Mouse (Mus musculus) forelimb bud, embryonic 11.5 days (tissue): ENCODE results near the gene Tbx4.

Experiments
- DNase-seq: peaks from one replicate; pipeline ENCODE4 v3.0.0-alpha.2; 2012; ENCODE audit warnings: low read depth, low spot score

The Tbx4 gene

DNA sequence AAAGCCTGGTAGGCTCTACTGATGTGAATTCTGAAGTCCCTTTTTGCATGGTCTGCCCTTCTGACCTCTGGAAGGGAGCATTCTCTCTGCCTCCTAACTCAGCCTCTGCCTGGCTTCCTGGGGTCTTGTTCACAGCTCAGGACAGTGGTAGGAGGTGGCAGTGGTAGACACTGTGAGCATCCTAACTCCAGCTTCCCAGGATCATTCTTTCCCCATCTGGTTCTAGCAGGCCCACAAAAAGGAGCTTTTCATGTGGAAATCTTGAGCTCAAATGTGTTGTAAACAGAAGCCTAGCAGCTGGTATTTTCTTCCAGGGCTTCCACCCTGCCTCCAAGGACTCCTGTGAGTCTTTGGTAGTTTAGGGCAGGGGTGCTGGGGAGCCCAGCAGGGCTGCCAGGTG lies 14.1 kb downstream of the Tbx4 start:
- DNase-seq: no peak

DNA sequence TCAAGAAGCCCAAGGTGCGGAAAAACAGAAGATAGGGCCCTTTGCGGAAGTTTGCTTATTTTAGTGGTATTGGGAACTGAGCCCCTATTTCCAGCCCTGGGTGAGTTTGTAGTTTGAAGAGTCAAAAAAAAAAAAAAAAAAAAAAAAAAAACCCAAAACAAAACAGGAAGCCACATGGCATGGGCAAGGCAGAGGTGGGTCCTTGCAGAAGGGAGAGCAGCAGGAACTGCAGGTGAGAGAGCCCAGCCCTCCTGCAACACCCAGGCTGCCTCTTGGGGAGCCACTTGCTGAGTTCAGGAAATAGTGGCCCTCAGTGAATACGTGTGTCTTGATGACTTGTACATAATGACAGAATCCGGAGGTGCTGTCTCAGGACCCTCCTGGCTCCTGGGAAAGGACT lies 23.3 kb downstream of the Tbx4 start:
- no peak for DNase-seq

DNA sequence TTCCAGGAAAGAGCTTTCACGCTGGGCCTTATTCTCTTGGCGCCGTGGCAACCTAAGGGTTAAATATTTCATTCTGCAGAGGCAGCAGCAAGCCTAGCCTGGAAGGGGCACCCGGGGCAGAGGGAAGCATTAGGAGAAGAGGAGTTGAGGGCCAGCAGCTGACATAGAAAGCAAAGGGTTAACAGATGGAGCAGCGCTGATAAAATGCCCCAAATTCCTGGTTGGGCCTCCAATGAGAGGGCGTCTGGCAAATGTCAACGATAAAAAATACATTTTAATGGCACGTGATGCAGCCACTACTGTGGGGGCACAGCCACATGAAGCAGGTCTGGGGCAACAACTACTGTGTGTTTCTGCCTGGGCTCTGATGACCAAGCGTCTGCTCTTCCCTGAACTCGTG lies 23.9 kb downstream of the Tbx4 start:
- peak; percentile 82 for DNase-seq

DNA sequence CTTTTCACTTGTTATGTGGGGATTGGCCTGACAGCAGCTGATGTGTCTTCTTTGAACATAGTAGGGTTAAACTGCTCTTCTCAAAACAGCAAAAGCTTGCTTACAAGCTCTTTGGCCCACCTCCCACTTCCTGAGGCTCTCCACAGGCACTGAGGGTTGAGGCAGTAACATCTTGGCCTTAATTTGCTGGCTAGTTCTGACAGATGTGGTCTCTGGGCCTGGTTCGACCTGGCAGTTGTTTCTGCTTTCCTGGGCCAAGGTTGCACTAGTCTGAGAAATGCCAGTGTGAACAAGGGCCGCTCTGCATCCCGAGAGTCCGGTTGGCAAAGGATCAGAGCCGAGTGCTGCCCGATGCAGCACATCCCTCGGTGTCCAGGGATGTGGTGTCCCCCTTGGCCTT lies 27.3 kb downstream of the Tbx4 start:
- no peak for DNase-seq

DNA sequence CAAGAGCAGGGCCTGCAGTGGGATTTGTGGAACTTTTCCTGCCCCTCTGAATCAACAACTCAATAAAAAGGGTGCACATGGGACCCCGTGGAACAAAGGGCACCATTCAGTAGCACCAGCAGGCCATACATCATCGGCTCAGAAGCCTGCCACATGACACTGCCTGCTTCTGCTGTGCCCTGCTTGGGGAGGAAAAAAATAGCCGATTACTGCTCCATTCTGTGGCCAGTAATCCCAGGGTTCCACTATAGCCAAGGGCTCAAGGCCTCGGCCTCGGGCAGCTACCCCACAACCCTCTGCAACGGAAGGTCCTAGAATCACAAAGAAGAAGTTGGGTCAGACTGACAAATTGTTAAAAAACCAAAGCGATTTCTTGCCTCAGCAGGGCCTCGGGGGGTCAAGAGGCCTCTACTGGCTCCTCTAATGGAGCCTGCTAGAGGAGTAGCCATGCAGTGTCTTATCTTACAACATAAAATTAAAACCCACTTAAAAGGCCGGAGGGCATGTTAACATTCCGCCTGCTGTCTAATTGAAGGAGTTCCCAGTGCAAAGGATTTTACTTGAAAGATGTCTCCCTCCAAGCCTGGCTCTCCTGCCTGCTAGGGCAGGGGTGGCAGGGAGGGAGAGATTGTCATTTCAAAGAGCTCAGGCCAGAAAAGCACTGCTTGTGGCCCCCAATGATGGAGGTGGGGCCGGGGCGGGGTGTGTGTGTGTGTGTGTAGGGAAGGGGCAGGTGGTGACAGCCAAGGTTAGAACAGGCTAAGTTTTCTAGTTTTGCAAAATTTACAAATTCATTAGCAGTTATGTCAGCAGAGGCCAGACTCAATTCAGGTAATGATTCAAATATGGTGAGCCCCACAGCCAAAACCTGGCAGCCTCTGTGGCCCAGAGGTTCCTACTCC lies 31.1 kb downstream of the Tbx4 start:
- peak; percentile 73 for DNase-seq

DNA sequence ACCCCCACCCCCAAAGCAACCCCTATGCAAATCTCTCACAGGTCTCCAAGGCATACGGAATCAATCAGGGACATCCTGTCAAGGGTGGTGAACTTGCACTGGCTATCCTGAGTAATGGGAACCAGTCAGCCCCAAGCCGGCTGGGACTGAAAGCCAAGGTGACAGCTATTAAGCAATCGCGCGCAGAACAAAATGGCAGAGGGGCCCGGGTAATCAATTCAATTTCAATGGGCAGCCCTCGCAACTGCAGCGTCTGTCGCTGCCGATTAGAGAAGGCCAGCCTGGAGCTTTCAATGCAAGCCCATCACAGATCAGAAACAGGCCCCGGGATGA lies 31.7 kb downstream of the Tbx4 start:
- DNase-seq: peak; percentile 82

DNA sequence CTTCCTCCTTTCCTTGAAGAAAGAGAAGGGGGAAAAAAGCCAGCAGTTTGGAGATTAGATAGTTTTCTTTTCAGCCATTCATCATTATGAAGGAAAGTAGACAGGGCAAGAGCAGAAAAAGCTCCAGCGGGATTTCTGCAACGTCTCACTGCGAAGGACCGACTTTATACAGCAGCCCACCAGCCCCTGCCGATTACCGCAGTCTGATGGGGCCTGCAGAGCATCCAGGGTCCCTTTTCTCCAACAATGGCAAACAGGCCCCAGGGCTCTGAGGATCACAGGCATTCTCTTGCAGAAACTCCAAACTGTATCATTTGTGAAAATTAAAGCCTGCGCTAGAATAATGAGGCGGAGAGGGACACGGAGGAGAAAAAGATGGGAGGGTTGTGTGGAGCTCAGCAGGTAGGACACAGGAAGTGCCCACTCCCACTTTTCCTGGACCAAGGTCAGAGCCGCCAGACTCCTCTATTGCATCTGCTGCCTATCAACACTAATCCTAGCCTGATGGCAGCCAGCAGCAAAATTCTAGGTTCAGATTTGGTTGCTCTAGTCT lies 32.2 kb downstream of the Tbx4 start:
- DNase-seq: no peak

DNA sequence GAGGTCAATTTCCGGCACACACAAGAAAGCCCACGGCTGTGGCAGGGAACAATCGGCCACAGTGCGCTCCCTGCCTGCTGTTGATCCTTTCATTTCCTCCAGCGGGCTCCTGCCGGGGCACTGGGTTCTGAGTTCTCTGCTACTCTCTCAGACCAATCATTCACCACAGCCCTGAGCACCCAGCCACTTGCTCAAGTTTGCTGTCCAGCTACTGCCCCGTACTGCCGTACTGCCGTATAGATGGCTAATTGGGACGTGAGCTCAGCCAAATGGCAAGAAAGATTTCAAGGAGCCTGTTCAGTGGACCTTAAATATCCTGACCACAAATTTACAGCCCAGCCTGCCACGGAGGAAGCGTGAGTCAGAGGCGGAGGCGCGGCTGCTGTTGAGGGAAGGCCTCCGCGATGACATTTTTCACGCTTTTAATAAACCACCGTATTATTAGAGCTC lies 39.1 kb downstream of the Tbx4 start:
- DNase-seq: peak; percentile 57

DNA sequence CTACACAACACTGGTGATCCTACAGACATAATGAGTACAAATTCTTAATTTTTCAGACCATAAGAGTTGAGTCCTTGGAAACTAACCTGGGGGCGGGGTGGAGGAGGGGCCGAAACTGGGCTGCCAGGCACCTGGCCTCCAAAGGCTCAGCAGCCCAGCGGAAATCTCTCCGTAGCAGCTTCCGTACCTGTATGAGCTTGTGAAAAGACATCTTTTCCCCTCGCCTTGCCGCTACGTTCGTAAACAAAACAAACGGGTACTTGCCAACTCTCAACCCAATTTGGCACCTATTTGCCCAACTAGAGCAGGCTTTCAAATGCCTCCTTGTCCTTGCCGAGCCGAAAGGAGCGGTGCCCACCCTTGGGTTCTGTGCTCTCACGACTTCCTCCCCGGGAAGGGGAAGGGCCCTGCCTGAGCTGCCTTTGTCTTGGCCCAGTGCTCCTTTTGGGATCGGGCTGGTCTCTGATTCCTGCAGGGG lies 40.1 kb downstream of the Tbx4 start:
- DNase-seq: peak; percentile 28

DNA sequence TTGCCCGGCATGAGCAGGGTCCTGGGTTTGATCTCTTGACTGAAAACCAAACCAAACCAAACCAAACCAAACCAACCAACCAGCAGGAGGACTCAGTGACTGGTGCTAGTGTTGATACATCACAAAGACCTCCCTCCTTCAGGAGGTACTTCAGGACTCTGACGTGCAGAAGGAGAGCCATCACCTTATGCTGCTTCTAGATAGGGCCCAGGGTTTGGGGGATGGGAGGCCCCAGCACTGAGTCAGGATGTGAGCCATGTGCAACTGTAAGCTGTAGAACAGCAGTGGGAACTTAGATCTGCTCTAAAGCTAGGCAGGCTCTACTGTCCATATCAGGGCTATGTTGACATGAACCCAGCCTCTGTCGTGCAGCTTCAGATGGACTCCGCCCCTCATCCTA lies 41.9 kb downstream of the Tbx4 start:
- no peak for DNase-seq

DNA sequence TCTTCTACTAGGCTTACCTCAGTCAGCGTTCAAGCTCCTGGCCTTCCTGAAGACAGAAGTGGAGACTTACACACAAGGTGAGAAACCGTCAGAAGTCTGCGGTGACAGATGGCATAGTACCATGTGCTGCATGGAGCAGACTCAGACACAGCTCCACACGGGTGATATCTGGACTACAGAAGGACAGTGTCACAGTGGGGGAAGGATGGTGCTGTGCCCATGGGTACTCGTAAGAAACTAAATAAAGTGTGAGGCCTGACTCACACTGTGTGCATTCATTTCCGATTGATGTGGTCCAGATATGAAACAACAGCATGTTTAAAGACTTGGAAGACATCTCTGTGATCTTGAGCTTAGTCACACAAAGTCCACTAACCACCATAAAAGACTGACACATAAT lies 43.4 kb downstream of the Tbx4 start:
- no peak for DNase-seq

DNA sequence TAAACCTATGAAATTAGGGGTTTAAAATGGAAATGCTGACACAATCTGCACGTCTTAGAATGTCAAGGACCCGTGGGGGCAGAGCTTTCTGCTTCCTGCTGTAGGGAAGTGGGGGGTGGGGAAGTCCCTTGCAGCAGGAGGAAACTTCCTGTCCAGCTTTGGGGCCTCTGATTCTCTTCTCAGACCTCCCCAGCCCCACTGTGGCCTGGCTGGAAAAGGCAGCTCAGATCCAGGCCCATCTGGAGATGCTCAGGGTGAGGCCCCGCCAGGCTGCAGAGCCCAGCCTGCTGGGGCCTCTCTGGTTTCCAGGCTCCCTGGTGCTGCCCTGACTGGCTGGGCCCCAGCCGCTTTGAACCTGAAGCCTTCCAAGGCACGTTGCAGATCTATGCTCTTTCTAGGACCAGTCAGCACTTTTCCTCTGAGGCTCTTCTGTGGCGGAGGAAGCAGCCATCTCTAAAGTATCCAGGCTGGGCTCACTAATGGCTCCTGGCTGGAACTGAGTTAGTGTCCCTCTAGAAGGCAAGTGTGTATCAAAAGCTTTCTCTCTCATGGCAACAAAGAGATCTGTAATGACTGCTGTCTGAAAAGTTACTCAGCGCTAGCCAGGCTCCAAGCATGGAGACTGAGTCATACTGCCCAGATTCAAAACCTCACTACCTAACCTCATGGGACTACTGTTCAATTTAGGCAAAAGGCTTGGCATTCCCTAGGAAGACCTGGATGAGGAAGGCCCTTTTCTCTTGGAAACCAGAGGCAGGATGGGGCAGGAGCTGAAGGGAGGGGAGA lies 55.8 kb downstream of the Tbx4 start:
- peak; percentile 59 for DNase-seq

DNA sequence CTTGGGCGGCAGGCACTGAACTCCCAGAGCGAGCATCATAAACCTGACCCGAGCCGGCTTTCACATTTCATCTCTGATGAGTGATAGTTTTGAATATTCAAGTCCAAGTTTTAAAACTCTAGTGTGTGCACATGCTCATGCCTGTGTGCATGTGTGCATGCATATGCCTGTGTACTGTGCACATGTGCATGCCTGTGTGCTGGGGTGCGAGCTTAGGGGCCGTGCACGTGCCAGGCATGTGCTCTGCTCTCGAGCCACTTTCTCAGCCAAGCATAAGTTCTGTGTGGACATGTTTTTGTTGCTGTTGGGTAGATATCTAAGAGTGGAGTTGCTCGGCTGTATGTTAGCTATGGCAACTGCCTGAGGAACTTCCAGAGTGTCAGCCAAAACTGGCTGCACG lies 62.5 kb downstream of the Tbx4 start:
- DNase-seq: no peak

DNA sequence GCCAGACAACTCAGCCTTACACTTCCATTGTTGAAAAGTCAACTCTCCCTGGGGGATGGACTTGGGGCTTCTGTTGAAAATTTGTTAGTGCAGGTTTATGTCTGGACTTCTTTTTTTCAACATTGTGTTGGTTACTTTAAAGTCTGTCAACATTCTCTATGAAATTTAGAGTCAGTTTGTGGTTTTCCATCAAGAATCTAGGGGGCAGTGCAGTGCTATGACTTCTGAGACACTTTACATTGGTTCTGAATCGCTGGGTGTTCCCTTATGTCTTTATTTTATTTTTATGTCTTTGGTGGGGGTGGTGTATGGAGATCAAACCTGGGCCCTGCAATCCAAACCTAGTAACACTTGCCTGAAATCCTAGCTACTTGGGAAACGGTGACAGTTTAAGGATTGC lies 63.5 kb downstream of the Tbx4 start:
- no peak for DNase-seq

DNA sequence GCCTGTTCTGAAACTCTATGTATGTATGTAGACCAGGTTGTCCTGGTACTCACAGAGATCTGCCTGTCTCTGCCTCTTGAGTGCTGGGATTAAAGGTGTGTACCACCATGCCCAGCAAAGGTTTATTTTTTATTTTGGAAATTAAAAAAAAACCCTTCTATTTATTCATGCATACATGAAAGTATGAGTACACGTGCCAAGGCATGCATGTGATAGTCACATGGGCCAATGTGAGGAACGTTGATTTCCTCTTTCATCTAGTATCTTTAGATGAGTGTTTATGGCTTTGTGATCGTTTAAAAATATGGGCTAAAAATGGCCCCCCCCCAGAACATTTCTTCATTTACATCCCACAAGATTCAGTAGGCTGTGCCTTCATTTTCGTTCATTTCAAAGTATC lies 66.3 kb downstream of the Tbx4 start:
- DNase-seq: no peak

DNA sequence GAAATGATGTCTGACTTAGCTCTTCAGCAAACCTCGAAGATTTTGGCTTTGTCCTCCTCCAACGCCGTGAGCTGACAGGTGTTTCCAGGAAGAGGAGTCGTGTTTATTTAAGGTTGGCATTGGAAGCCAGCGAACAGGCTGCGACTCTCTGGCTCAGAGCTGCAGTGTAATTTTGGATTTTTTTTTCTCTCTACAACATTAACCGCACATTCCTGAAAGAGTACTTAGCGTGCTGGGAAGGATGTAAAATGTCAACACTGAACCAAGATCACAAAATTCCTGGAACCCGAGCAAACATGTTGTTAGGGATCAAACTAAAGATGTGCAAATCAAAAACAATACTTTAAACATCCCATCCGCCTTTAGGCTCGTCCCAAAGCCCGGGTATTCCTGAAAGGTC lies 69.4 kb downstream of the Tbx4 start:
- DNase-seq: no peak

DNA sequence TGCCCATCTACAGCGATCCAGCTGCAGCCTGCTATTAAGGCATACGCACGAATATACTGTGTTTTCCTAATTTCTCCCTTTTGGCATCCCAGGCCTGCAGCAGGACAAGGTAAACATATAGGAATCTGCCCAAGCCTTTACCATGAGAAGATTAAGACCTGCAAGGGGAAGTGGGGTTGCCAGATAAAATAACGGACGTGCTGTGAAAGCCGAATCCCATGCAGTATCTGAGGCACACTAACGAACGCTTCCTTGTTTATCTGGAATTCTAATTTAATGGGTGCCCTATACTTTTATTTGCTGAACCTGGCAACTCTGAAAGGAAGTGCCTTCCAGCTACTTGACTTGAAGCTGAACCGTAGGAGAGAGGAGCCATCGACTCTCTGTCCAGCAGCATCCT lies 70.2 kb downstream of the Tbx4 start:
- no peak for DNase-seq

DNA sequence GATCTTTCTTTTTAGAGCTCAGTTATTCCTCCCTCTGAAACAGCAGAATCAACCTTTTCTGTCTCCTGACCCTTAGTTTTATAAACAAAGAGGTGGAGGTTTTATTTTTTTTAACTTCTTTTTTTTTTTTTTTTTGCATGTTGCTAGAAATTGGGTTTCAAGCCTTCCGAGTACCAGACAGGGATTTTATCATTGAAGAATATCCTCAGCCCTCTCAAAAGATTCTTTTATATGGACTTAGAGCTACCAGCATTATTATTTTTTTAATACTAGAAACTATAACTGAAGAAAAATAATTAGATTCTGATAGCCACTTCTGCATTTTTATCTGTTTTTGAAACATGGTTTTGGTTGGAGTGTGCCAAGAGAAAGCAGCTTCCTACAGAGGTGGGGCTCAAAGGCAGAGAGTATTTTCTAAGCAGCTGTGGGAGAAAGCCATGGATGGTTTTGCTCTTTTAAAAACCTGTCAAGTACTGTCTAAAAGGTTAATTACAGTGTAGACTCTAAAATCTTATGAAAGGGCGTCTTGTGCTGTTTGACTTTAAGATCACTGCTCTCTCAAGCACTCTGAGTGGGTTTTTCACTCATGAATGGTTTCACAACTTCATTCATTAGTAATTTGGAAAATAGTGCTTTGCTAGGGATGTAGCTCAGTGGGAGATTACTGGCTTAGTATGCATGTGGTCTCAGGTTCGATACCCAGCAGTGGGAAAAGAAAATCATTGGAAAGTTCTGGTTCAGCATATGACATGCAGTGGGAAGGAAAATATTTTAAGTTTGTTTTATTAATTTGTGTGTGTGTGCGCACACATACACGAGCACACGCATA lies 70.9 kb downstream of the Tbx4 start:
- no peak for DNase-seq

DNA sequence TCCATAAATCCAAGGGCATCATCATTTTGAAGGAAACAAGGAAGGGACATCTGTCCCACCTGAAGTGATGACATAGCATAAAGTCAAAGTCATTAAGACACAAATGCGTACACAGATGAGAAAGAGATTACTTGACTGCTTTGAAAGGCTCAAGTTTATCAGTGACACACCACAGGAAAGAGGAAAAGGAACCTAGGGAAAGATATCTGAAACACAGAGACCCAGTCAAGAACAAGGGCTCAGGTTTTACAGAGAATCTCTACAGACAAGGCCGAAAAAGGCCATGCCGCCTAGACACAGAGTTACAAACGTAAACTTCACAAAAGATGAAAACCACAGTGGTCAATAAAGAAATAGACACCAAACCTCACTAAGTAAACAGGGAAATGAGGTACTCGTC lies 73.6 kb downstream of the Tbx4 start:
- no peak for DNase-seq

DNA sequence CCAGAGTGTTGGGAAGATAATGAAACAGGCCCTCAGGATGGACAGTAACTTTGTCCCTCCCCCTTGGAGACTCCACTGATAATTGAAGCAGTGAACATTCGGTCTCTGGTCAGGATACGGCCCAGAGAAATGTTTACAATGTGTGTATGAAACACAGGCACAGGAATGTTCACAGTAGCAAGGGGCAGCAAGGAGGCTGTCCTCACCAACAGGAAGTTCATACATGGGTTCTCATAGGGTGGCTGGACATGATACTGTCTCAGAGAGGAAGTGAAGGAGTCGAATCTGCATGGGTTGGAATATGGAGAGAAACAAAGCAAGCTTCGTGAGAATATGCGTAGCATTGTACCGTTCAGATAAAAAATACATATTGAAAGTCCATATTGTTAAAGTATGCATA lies 74.1 kb downstream of the Tbx4 start:
- DNase-seq: no peak

DNA sequence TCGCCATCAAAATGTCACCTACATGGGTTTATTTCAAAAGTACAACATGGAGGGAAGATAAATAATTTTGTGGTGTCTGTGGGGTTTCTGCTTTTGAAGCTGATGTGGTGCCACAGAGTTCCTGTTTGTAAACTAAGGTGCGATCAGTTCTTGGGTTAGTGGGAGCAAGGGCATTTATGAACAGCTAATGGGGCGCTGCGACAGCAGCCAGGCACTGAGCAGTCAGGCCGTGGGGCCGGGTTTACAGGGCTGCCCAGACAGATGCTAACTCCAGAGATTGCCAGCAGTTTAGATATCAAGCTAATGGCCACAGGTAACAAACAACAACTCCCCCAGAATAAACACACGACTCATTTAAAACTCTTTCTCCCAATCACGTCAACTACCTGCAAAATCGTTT lies 75.3 kb downstream of the Tbx4 start:
- DNase-seq: peak; percentile 35
